Mouse (Mus musculus) liver, adult 2 months (tissue): ENCODE measurements around the gene Cdh1.

Source experiments
- CTCF ChIP-seq: fragments of 200-500 bp; IDR thresholded peaks from 2 replicates; pipeline ENCODE4 v1.5.1; 2011; ENCODE audit warnings: low read depth, low read length, control low read depth
- POLR2A ChIP-seq: fragments of 200-500 bp; IDR thresholded peaks from 2 replicates; pipeline ENCODE4 v1.6.1; 2011; ENCODE audit warnings: low read length, control low read depth; ENCODE audit not compliant: insufficient read depth; ENCODE audit errors: extremely low read depth

DNA sequence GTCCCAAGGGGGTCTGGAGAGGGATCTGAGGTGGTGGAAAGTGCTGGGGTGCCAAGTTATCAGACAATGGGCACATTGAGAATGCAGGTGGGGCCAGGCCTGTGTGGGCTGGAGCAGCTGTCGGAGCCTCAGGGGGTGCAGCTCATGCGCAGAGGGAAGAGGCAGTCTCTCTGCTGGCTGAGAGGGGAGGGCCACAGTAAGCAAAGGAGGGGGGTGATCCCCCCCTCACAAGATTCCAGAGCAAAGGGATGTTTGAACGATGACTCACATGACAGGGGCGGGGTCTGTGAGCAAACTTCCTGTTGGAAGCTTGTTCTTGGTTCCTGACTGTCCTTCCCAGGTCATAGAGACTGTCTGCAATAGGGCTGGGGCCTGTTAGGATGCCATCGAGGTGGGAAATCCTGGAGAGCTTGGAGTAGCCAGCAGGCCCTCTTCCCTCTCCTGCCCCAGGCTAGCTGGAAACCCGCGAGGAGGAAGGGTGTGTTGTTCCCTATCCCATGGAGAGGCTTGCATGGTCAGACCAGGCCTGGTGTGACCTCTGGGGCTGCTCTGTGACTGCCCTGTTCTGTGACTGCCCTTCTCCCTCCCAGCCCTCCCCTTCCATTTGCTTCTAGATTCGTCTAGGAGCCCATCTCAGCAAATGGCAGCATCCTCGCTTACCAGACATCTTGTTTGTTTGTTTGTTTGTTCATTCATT is 16.5 kb downstream of the Cdh1 start:
- TF ChIP-seq CTCF (no peak), POLR2A (no peak)
